Mouse (Mus musculus) right cerebral cortex, postnatal 14 days (tissue): ENCODE results near the gene Olfr952.

Experiments used
- DNase-seq: peaks from one replicate; pipeline ENCODE4 v3.0.0; 2022

The Olfr952 gene

GRCm38 (mm10) chr9:39427048-39427447 is at the start of gene Olfr952:
Gene Olfr952, minus strand, starts transcription at chr9:39427148.
- DNase-seq = no peak

- DNase-seq = no peak
These were observed 44.9 kb upstream of the Olfr952 start, which contains the start of gene Olfr955 for GRCm38 (mm10) chr9:39471844-39472243. Gene Olfr955, minus strand, starts transcription at chr9:39471944.

- no peak for DNase-seq
These were observed 29.5 kb upstream of the Olfr952 start, which contains the start of gene Olfr954 for GRCm38 (mm10) chr9:39456401-39456800. Gene Olfr954, plus strand, starts transcription at chr9:39456701.

GRCm38 (mm10) chr9:39387110-39387509 is 39.8 kb downstream of the Olfr952 start, which contains the start of gene Olfr951:
Gene Olfr951, plus strand, starts transcription at chr9:39387410.
- no peak for DNase-seq
